ENCODE assay signal across 8 mouse cellular contexts in the genomic region with DNA sequence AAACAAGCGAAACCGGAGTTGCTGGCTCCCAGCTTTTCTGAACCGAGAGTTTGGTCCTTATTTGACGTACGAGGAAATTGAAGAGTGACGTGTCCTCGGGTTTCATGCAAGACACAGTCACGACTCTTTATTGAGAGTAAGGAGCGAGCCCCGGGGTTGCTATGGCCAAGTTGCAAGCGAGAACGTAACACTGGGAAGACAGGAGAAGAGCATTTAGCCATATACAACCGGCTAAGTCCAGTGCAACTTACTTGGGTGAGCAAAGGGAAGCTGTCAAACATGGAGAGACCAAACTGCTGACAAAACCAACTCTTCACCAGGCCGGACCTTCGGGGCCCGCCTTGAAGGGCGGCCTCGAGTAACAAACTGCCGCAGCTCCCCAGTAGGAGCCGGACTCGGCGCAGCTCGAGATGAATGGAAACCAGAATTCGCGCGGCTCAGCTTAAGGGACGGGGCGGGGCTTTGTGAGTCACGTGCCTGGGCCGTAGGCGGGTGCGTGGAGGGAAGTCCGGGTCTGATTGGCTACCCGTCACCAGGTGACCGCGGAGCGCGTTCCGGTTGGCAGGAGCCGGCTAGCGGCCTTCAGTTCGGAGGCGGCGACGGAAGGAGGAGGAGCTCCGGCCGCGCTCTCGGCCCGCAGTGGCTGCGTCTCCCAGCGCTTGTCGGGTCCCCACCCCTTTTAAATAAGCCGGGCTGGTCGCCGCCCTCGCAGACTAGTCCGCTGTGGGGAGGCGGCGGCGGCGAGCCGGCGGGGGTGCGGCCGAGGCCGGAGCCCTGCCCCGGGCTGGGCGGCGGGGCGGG. TPM values are rescaled to one million over a fixed set of nuclear protein-coding genes. Genes with fewer than 3 reads are reported as not detected.
DNase-seq lines count a peak whose midpoint lies in the region; ATAC-seq lines count a peak whose summit lies in the region.

A gene (plus strand): TSS at position 243 of the 801 bp plus-strand sequence.

- intact Hi-C loops in left cerebral cortex, postnatal 14 days (cut with DNase I), result loop anchor here (5.0 kb wide), 1 partner anchor 73 kb away; a partner anchor contains a TSS

- peak within 1 kb of the TSS; percentile 77 for H3K4me3 ChIP-seq in intestine, embryonic 14.5 days (ENCODE audit: low read depth, low read length)

- peak; percentile 100 for ATAC-seq in intestine, embryonic 14.5 days (replicated peaks; ENCODE audit: low FRiP score, low TSS enrichment, low read depth)

- peak within 1 kb of the TSS; percentile 90 for H3K4me2 ChIP-seq in intestine, embryonic 14.5 days (ENCODE audit: low read length)

- under 1% methylated on average over 63 of the region's 71 CpGs for WGBS in intestine, embryonic 14.5 days

- no peaks in the 10 kb centered on the region for H3K36me3 ChIP-seq in intestine, embryonic 14.5 days (ENCODE audit: control insufficient read depth, insufficient read depth, low read length)

- H3K9me3 ChIP-seq in intestine, embryonic 14.5 days (ENCODE audit: control insufficient read depth, low read length), result no peaks in the 10 kb centered on the region

- H3K27me3 ChIP-seq in intestine, embryonic 14.5 days (replicated peaks; ENCODE audit: control insufficient read depth, insufficient read depth, low read length), result no peaks in the 10 kb centered on the region

- peaks cover 17% of the 10 kb centered on the region for H3K4me1 ChIP-seq in intestine, embryonic 14.5 days (replicated peaks; ENCODE audit: control insufficient read depth, insufficient read depth, low read length)

- peak; percentile 95 to 96 for DNase-seq in adrenal gland, adult 18-20 months (ENCODE audit: low spot score in 2 of 2)
- DNase-seq in embryo, embryonic 11 days, result peak; percentile 100
- DNase-seq in gastrocnemius, postnatal 25 days, result peak; percentile 99
- peak; percentile 96 for DNase-seq in intestine, embryonic 14.5 days (ENCODE audit: low spot score)
- peak; percentile 99 for DNase-seq in left cerebral cortex, postnatal 14 days (ENCODE audit: low spot score in 2 of 2)
- peak; percentile 99 for DNase-seq in mesoderm, embryonic 11.5 days (ENCODE audit: low read depth, low spot score)
- DNase-seq in right cerebral cortex, postnatal 36 days (ENCODE audit: low spot score in 2 of 2), result peak; percentile 99
- peak; percentile 98 for DNase-seq in yolk sac, embryonic 10.5 days (ENCODE audit: low spot score)

- H3K9ac ChIP-seq in intestine, embryonic 14.5 days (ENCODE audit: low read length), result peak within 1 kb of the TSS; percentile 77

- H3K27ac ChIP-seq in intestine, embryonic 14.5 days (ENCODE audit: low read depth), result peak within 1 kb of the TSS; percentile 54

RNA-seq across cellular contexts. Expression of the gene that starts here (rescaled TPM):
- 10 to 100 TPM; 15.9 to 16.5 TPM for total RNA-seq in adrenal gland, adult 18-20 months (2021)
- total RNA-seq in gastrocnemius, postnatal 25 days (2021), result 10 to 100 TPM; 19.7 to 20.5 TPM
- 7.2 and 8.5 TPM in 2 replicates for polyA plus RNA-seq in intestine, embryonic 14.5 days (2014; fragmentation: Nextera tagmentation; extraction: Ambion mirVana)
- 10 to 100 TPM; 26.0 to 27.8 TPM for total RNA-seq in left cerebral cortex, postnatal 14 days (2021)

Comparison
In these comparisons a context has a peak if more than half of its experiments do, and no peak if none do; other contexts are left out.
1. Peak in every context shown above with its lines: DNase-seq, ATAC-seq, H3K4me3 ChIP-seq and H3K27ac ChIP-seq.